Mouse (Mus musculus) bone marrow macrophage, adult 2 months (primary cell): ENCODE data around the gene Rsu1.

Experiments used
- CTCF ChIP-seq: IDR thresholded peaks from 2 replicates; pipeline ENCODE4 v1.5.1; 2012; ENCODE audit warnings: low read depth, mild to moderate bottlenecking, low read length, moderate library complexity
- POLR2A ChIP-seq: IDR thresholded peaks from 2 replicates; pipeline ENCODE4 v1.6.1; 2012; ENCODE audit warnings: mild to moderate bottlenecking, low read depth, low read length, borderline replicate concordance

GRCm38 (mm10) chr2:13264875-13265274 lies 6.3 kb downstream of the Rsu1 start:
- TF ChIP-seq CTCF (peak; percentile 26; the same call in 1 of the 2 replicates), POLR2A (no peak)
